Mouse (Mus musculus): ENCODE results near the gene Tm9sf4.

GRCm38 (mm10) chr2:153209286-153209685 lies 48.2 kb downstream of the Tm9sf4 start:
- TF ChIP-seq CTCF (IDR thresholded peaks at IDR 0.05) (no peak), EP300 (IDR thresholded peaks at IDR 0.05; ENCODE audit: insufficient read depth, low read depth, low read length) (no peak)
